Mouse (Mus musculus): Measurements from ENCODE around the gene Srrm2.
"Not testable (repeated sequence)": the region's sequence is repeated elsewhere in the genome, so short reads cannot be mapped to it uniquely, and the experiment has no call there.

Srrm2 gene

GRCm38 (mm10) chr17:23770493-23770892 is 19.8 kb upstream of the Srrm2 start:
- ATAC-seq (ENCODE audit: low TSS enrichment): no peak

DNA sequence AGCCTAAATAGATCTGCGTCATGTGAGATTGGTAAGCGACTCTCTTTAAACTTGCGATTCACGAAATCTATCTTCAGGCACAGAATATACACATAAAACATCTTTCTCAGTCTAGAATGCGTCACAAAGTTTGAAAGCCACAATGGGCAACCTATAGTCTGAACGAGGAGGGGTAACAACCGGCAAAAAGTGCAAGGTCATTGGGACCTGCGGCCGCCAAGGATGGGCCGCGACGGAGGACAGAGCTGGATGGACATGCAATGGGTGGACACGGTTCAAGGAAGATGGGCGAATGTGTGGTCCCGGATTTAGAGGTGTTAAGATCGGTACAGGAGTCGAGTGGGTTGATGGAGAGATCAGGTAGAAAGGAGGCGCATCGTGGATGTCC is 19.4 kb upstream of the Srrm2 start:
- ATAC-seq (ENCODE audit: low TSS enrichment): peak; percentile 3; the same call in 1 of the 2 replicates

GRCm38 (mm10) chr17:23771284-23772218 is 18.8 kb upstream of the Srrm2 start, which contains the start of gene Flywch1:
Gene Flywch1, minus strand, starts transcription at chr17:23771602.
- peak; percentile 97 for ATAC-seq (ENCODE audit: low TSS enrichment)

DNA sequence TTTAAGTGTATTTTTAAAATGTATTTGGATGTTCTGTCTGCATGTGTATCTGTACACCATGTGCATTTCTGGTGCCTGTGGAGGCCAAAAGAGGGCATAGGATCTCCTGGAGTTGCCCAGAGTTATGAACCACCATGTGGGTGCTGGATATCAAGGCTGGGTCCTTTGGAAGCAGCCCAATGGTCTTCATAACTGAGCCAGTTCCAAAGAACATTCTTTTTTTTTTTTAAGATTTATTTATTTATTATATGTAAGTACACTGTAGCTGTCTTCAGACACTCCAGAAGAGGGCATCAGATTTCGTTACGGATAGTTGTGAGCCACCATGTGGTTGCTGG is 18.1 kb upstream of the Srrm2 start:
- ATAC-seq (ENCODE audit: low TSS enrichment): not testable (repeated sequence)

- ATAC-seq (ENCODE audit: low TSS enrichment): no peak
Observed at GRCm38 (mm10) chr17:23773676-23774075, 16.7 kb upstream of the Srrm2 start.

- ATAC-seq (ENCODE audit: low TSS enrichment): peak; percentile 63
Observed at GRCm38 (mm10) chr17:23774090-23774489, 16.2 kb upstream of the Srrm2 start.

DNA sequence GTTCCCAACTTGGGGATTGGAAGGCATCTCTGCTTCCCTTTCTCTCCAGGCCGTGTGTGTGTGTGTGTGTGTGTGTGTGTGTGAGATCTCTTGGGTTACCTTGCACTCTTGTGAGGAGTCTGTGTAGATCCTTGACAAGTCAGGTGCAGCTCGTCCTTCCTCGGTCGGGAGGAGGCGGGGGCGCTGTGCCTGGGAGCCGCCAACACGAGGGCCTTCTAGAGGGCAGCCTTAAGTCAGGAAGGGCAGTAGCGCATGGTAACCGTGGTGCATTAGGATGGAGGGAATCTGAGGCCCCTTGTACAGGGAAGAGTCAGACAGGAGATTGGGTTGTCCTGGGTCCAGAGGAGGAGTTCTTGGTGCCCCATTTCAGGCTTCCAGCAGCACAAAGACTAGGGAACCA is 14.1 kb upstream of the Srrm2 start:
- no peak for ATAC-seq (ENCODE audit: low TSS enrichment)

- no peak for ATAC-seq (ENCODE audit: low TSS enrichment)
Observed at GRCm38 (mm10) chr17:23777141-23777540, 13.2 kb upstream of the Srrm2 start.

GRCm38 (mm10) chr17:23778447-23778846 is 11.9 kb upstream of the Srrm2 start:
- no peak for ATAC-seq (ENCODE audit: low TSS enrichment)

GRCm38 (mm10) chr17:23783352-23783751 is 7.0 kb upstream of the Srrm2 start:
- ATAC-seq (ENCODE audit: low TSS enrichment): no peak

DNA sequence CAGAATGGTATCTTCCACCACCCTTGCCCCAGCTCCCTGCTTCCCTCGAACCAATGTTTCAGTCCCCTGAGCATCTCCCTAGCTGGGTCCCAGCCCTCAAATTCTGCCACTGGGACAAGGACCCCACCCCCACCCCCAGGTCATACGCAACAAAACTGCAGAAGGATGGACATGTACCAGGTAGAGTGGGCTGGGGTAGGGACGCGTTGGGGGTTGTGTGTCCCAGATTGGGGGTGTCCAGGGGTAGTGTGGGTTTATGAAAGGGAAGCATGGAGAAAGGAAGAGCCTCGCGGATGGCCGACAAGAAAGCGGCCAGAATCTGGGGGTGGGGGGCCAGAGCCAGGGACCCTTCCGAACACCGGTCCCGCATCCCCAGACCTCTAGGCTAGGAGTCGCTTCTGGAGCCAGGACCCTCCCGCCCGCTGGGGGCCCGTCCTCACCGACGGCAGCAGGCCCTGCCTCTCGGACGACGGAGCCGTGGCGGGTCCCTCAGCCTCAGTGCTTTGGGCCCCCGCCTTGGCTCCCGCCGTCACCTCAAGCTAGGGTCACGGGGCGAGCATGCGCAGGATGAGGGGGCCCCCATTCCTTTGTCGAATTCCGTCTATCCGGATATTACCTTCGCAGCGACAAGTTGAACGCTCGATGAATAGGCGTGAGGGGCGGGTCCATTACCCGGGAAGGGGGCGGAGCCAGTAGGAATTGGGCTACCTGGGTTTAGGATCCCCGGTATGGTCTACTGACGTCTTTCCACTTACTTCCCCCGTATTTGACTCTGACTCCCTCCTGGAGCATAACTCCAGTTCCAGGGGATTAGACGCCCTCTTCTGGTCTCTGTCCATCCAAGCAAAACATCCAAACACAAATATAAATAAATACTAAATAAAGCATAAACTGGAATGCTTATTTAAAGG is 4.5 kb upstream of the Srrm2 start, which contains the start of gene Flywch2:
Gene Flywch2 (minus strand): TSS at position 521 of the 911 bp plus-strand sequence.
- ATAC-seq (ENCODE audit: low TSS enrichment): peak; percentile 75

DNA sequence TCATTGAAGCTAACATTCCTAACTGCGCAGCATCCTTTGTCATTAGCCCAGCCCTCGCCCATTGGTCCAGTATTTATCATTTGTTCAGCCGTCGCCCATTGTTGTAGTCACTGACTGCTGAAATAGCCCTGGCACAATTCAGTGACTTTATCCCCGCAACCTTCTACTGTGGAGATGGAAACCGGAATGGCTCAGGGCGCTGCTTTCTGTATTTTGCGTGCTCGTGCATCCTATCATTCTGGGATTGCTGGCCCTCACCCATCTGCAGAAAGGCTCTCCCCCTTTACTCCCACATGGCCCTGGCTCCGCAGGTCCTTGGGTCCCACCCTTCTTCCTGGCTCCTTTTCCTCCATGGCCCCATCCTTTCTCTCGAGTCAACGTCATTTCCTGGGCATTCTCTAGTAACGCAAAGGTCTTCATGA is 3.8 kb upstream of the Srrm2 start:
- ATAC-seq (ENCODE audit: low TSS enrichment): 0 out of 2 replicates have a peak, but pooled peaks have one; percentile 34

- no peak for ATAC-seq (ENCODE audit: low TSS enrichment)
Observed at GRCm38 (mm10) chr17:23788973-23789372, 1.4 kb upstream of the Srrm2 start.

GRCm38 (mm10) chr17:23789749-23790268 is 523 bp upstream of the Srrm2 start:
- no peak for ATAC-seq (ENCODE audit: low TSS enrichment)

DNA sequence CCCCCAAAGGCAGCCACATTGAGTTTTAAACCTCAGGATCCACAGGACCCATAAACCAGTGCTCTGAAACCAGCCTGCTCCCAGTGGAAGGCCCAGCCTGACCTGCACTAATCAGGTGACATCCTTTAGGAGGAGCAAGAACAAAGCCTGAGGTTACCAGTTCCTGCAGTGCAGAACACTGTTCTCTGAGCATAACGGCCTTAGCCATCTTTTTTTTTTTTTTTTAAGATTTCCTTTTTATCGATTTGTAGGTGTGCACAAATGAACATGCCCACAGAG is 686 bp downstream of the Srrm2 start:
- peak; percentile 11; the same call in 1 of the 2 replicates for ATAC-seq (ENCODE audit: low TSS enrichment)

DNA sequence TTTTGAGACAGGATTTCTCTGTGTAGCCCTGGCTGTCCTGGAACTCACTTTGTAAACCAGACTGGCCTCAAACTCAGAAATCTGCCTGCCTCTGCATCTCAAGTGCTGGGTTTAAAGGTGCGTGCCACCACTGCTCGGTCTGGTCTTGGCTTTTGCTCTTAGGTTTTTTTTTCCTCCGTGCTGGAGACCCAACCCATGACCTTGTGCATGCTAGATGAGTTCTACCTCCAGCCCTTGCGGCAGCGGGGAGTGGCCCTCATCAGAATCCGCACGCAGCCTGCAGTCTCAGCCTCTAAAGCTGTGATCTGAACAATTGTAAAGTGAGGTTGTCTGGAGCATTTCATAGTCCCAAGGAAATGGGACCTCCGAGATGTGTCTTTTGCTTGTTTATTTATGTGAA is 5.0 kb downstream of the Srrm2 start:
- ATAC-seq (ENCODE audit: low TSS enrichment): no peak

DNA sequence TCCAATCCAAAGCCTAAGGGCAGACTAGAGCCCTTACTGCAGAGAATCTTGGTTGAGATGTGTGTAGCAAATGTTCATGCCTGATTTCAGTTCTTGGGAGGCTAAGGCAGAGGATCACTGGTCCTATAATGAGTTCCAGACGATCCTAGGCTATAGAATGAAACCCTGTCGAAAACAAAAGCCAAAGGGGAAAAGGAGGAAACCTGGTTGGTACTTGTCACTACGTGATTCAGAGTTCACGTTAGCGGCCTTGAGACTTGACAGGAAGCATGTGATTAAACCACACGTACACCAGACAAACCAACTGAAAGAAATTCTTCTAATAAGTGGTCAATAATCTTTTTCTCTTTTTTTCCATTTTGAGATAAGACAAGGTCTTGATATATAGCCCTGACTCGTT is 7.0 kb downstream of the Srrm2 start:
- ATAC-seq (ENCODE audit: low TSS enrichment): no peak

DNA sequence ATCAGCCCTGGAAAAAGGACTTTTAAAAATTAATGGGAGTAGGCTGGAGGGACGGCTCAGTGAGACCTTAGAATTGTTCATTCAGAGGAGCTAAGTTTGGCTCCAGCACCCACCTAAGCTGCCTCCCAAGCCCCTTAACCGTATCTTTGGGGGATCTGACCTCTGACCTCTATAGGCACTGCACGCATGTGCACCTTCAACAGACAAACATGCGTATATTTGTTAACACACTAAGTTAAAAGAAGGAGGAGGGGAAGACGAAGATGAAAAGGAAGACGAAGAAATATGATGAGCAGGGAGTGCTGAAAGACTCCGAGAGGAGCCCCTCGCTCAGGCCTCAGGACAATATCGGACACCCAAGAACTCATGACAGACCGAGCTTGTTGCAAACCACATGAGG is 11.3 kb downstream of the Srrm2 start:
- ATAC-seq (ENCODE audit: low TSS enrichment): no peak

GRCm38 (mm10) chr17:23802746-23803365 is 12.5 kb downstream of the Srrm2 start:
- ATAC-seq (ENCODE audit: low TSS enrichment): peak; percentile 93

DNA sequence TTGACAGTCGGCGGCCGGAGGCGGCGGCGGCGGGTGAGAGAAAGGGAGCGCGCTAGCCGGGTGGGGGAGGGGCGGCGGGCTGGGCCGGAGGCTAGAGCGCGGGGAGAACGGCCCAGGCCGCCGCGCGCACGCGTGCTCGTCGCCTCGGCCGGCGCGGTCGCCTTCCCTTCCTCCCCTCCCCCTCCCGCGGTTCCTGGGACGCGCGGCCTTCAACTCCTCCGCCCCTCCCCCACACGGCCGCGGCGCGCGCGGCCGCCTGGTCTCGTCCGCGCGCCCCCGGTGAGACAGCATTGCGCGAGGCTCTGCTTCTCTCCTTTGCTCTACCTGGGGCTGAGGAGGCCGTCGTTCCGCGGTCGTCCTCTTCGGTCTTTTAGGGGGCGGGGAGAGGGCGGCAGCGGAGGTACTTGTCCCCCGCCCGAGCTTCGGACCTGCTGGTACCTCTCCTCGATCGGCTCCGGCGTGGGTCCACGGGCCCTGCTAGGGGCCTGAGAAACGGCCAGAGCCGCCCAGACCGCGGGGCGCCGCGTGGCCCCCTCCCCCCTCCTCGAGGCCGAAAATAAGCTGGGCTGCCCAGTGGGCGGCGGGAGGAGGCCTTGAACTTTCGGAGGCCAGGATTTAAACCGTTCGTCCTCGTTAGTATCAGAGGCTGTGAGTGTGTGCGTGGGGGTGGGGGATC is 13.2 kb downstream of the Srrm2 start:
- ATAC-seq (ENCODE audit: low TSS enrichment): peak; percentile 8; the same call in 1 of the 2 replicates

- no peak for ATAC-seq (ENCODE audit: low TSS enrichment)
Observed at GRCm38 (mm10) chr17:23804426-23805085, 14.2 kb downstream of the Srrm2 start.
